Mouse (Mus musculus) erythroblast, embryonic 14.5 days (primary cell): ENCODE results near the gene Stx1a.

ENCODE experiments used
- GATA1 ChIP-seq: IDR thresholded peaks from 2 replicates; pipeline ENCODE4 v1.6.1; 2012; ENCODE audit warnings: low read length, inconsistent platforms, mixed read lengths
- TAL1 ChIP-seq: IDR thresholded peaks from 3 replicates; pipeline ENCODE4 v1.6.1; 2012; ENCODE audit warnings: low read length, inconsistent platforms, mixed read lengths

- TF ChIP-seq TAL1 = no peak
- TF ChIP-seq GATA1 = no peak
Observed at GRCm38 (mm10) chr5:134983111-134983510, 40.2 kb upstream of the Stx1a start.
